Mouse (Mus musculus): ENCODE results near the gene Gtf2a2. TPM values are rescaled to one million over a fixed set of nuclear protein-coding genes. Genes with fewer than 3 reads are reported as not detected.

Gene Gtf2a2
- polyA plus RNA-seq, 1 experiment from 2014 or later = 196 TPM

DNA sequence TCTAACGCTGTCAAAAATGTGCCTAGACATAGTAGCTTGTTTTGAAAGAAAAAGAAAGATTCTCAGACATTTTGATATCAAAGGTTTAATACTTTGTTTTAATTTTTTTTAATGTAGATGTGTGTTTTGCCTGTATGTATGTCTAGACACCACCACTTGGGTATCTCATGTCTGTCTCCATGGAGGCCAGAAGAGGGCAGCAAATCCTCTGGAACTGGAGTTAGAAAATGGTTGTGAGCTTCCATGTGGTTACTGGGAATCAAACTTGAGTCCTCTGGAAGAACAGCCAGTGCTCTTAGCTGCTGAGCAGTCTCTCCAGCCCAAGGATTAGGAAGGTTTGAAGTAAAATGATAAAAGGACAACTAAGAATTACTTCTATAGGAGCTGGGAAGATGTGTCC is 13.0 kb upstream of the Gtf2a2 start:
- H3K27ac ChIP-seq = no peak overlapping the region
- no peak overlapping the region for H3K4me2 ChIP-seq
- WGBS = 100% methylated on average over 1 of the region's 1 CpGs
- H3K36me3 ChIP-seq = peaks cover 87% of the 10 kb centered on the region
- ATAC-seq (ENCODE audit: borderline replicate concordance, extremely low read depth, low FRiP score, low TSS enrichment) = no peak
- H3K27me3 ChIP-seq = no peaks in the 10 kb centered on the region
- no peaks in the 10 kb centered on the region for H3K4me1 ChIP-seq
- no peak overlapping the region for H3K4me3 ChIP-seq
- no peak overlapping the region for H3K9ac ChIP-seq
- H3K9me3 ChIP-seq = no peaks in the 10 kb centered on the region

DNA sequence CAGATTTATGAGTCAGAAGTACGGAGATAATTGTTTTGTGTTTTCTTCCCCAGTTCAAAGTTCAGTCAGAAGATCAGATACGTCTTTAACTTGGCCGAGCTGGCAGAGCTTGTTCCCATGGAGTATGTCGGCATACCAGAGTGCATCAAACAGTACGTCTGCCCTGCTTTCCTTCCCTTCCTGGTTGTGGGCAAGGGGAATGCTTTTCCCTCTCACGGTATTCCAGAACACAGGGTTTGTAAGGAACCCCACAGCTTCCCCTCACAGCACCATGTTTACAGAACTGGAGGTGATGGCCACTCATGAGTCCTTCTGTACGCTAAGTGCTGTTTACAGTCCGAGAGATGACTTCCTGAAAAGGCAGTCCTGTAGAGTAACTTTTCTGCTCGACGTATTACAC is 8.8 kb upstream of the Gtf2a2 start:
- peaks cover 73% of the 10 kb centered on the region for H3K36me3 ChIP-seq
- H3K27ac ChIP-seq = no peak overlapping the region
- no peaks in the 10 kb centered on the region for H3K27me3 ChIP-seq
- no peak for ATAC-seq (ENCODE audit: borderline replicate concordance, extremely low read depth, low FRiP score, low TSS enrichment)
- H3K9ac ChIP-seq = no peak overlapping the region
- no peak overlapping the region for H3K4me2 ChIP-seq
- no peaks in the 10 kb centered on the region for H3K4me1 ChIP-seq
- no peak overlapping the region for H3K4me3 ChIP-seq
- no peaks in the 10 kb centered on the region for H3K9me3 ChIP-seq
- WGBS = 72% methylated on average over 10 of the region's 10 CpGs

DNA sequence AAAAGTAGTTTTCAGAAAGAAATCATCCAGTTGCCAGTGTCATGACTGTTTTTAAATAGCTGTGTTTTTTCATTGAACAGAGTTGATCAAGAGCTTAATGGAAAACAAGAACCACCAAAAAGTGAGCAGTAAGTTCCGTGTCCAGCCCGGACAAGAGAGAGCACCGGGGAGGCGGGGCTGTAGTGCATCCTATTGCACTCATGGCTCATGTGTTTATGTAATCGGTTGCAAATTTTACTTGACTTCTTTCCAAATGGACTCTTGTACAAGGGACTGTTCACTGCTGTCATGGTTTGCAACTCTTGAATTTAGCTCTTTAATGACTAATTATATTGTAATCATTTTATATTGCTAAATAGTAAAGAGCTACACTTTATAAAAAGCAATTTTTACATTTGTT is 5.4 kb upstream of the Gtf2a2 start:
- H3K27ac ChIP-seq = no peak overlapping the region
- peaks cover 59% of the 10 kb centered on the region for H3K36me3 ChIP-seq
- 77% methylated on average over 5 of the region's 5 CpGs for WGBS
- H3K4me2 ChIP-seq = no peak overlapping the region
- ATAC-seq (ENCODE audit: borderline replicate concordance, extremely low read depth, low FRiP score, low TSS enrichment) = no peak
- H3K4me1 ChIP-seq = peaks cover 3% of the 10 kb centered on the region; the same call in 1 of the 2 replicates
- no peaks in the 10 kb centered on the region for H3K9me3 ChIP-seq
- no peak overlapping the region for H3K4me3 ChIP-seq
- no peaks in the 10 kb centered on the region for H3K27me3 ChIP-seq
- H3K9ac ChIP-seq = no peak overlapping the region

DNA sequence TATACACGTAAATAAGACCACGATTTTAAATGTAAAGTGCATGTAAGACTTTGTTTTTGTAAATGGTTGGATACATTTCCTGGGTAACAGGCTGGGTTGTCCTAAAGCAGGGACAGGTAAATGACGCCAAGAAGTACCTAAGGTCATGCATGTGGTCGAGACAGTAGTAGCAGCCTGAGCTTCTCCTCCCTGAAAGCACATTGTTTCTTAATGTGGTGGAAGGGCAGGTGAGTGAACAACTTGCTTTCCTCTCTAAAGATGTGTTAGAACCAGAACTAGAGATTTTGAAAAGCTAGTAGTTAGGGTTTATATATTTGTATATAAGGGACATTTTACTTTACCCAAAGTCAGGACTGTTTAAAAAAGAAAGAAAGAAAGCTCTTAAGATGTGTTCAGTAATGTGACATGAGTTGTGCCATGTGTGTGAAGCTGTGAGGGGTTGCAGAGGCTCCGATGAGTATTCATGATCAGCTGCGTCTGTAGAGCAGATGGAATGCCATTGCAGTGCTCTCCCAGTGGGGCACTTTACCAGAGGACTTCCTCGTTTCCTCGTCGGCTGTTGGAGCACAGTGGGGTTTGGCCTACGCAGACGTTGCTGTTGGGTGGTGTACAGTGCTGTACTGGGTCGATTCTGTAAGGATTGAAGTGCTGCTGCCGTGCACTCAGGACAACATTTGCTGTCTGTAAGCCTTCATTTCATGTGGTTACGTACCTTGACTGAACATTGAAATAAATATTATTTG is 4.7 kb upstream of the Gtf2a2 start:
- no peaks in the 10 kb centered on the region for H3K9me3 ChIP-seq
- ATAC-seq (ENCODE audit: borderline replicate concordance, extremely low read depth, low FRiP score, low TSS enrichment) = no peak
- 85% methylated on average over 14 of the region's 14 CpGs for WGBS
- no peak overlapping the region for H3K27ac ChIP-seq
- no peaks in the 10 kb centered on the region for H3K27me3 ChIP-seq
- H3K36me3 ChIP-seq = peaks cover 53% of the 10 kb centered on the region
- no peak overlapping the region for H3K4me3 ChIP-seq
- H3K9ac ChIP-seq = no peak overlapping the region
- H3K4me2 ChIP-seq = no peak overlapping the region
- peaks cover 5% of the 10 kb centered on the region; the same call in 1 of the 2 replicates for H3K4me1 ChIP-seq

DNA sequence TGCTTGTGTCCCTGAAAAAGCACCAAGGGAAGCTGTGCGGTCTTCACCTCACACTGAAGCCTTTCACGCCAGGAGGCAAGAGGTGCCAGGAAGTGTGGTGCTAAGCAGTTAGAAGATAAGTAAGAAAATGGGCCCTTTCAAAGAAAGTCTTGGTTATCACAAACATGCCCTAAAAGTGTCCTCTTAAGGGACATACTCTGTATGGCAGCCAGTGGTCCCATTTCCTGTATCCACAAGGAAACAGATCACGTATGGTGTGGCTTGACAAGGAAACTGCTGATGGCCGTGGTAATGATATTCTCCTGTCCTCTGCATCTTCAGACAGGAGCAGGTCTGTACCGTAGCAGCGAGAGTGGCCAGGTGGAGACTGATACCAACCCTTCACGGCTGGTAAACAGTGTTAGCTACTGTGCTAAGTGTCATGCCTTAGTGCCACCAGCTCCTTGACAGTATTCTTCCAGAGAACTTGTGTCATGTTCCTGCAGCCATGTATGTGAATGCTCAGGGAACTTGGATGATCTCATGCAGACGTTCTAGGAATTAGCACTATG is 2.5 kb upstream of the Gtf2a2 start:
- H3K4me2 ChIP-seq = no peak overlapping the region
- no peaks in the 10 kb centered on the region for H3K27me3 ChIP-seq
- no peak overlapping the region for H3K9ac ChIP-seq
- no peaks in the 10 kb centered on the region for H3K9me3 ChIP-seq
- peaks cover 17% of the 10 kb centered on the region for H3K4me1 ChIP-seq
- no peak overlapping the region for H3K4me3 ChIP-seq
- peaks cover 36% of the 10 kb centered on the region for H3K36me3 ChIP-seq
- no peak for ATAC-seq (ENCODE audit: borderline replicate concordance, extremely low read depth, low FRiP score, low TSS enrichment)
- no peak overlapping the region for H3K27ac ChIP-seq
- 70% methylated on average over 8 of the region's 8 CpGs for WGBS

DNA sequence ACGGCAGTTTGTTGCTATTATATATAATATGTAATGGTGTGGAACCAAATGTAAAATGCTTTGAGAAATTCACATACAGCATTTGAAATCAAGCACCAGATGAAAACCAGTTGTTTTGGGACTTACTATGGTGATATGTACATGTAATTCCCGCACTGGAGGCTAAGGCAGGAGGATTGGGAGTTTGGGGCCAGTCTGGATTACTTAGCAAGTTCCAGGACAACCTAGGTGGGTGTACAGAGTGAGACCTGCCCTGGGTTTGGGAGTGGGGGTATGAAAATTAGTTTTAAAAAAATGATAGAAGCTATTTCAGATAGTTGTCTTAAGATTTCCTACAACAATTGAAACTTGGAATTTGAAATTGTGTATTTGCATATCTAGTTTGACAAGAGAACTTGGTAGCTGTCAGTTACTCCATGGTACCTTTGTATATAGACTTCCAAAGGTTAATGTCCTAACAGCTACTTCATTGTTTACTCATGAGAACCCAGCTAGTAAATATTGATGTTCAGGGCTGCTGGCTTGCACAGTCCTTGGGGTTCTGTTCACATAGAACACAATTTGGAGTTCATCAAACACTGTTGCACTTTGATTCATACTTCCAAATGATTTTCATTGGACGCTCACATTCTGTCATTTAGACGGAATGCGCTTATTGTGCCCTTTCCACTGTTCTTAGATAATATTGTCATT is 1.4 kb upstream of the Gtf2a2 start:
- ATAC-seq (ENCODE audit: borderline replicate concordance, extremely low read depth, low FRiP score, low TSS enrichment) = no peak
- H3K36me3 ChIP-seq = peaks cover 33% of the 10 kb centered on the region
- H3K27me3 ChIP-seq = no peaks in the 10 kb centered on the region
- H3K9me3 ChIP-seq = no peaks in the 10 kb centered on the region
- H3K4me3 ChIP-seq = no peak overlapping the region
- 89% methylated on average over 5 of the region's 5 CpGs for WGBS
- no peak overlapping the region for H3K4me2 ChIP-seq
- peaks cover 17% of the 10 kb centered on the region for H3K4me1 ChIP-seq
- no peak overlapping the region for H3K27ac ChIP-seq
- no peak overlapping the region for H3K9ac ChIP-seq

DNA sequence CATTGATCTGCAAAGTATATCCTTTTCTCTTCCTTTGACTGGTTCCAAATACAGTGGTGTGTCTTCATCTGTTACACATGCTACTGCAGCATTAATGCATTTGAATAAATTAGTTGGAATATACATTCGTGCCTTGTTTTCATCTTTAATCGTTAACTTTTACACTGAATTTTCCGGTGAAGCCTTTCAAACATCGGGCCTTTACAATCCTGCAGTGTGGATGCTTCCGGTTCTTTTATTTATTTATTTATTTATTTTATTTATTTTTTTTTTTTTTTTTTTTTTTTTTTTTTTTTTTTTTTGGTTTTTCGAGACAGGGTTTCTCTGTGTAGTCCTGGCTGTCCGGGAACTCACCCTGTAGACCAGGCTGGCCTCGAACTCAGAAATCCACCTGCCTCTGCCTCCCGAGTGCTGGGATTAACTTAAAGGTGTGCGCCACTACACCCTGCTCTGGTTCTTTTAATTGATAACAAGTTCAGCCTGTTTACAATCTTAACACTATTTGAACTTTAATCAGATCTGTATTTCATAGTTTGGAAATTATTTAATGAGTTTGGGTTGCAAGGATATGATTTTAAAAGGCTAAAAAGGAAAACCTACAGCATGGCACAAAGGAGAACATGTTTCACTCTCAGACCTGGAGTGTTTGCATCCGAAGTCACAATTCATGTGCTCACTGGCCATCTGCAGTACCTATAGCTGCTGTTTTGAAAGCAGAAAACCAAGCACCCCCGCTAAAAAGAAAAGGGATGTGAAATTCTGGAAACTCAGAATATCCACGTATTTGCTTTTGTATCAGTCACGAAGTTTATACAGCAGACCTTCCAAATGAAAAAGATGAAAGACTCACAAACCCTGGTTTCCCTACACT is 578 bp upstream of the Gtf2a2 start:
- Histone ChIP-seq H3K27ac (peak overlapping the region; percentile 53), H3K36me3 (peaks cover 33% of the 10 kb centered on the region), H3K4me3 (peak overlapping the region; percentile 86), H3K4me1 (peaks cover 17% of the 10 kb centered on the region), H3K9ac (peak overlapping the region; percentile 35), H3K27me3 (no peaks in the 10 kb centered on the region), H3K4me2 (peak overlapping the region; percentile 53), H3K9me3 (no peaks in the 10 kb centered on the region)
- 57% methylated on average over 14 of the region's 14 CpGs for WGBS
- peak; percentile 25; the same call in 1 of the 2 replicates for ATAC-seq (ENCODE audit: borderline replicate concordance, extremely low read depth, low FRiP score, low TSS enrichment)

DNA sequence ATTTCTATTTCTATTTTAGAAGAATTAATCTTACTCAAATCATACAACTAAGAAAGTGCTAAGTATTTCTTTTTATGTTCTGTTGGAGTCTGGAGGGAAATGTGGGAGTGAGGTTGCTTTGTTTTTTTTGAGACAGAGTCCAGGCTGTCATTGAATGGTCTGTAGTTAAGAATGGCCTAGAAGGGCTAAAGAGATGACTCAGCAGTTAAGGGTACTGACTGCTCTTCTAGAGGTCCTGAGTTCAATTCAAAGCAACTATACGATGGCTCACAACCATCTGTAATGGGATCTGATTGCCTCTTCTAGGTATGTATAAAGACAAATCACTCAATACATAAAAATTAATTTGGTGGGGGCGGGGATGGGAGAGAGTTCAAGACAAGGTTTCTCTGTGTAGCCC is 3.3 kb downstream of the Gtf2a2 start:
- Histone ChIP-seq H3K27me3 (no peaks in the 10 kb centered on the region), H3K4me3 (no peak overlapping the region), H3K9me3 (no peaks in the 10 kb centered on the region), H3K4me1 (peaks cover 17% of the 10 kb centered on the region), H3K4me2 (no peak overlapping the region), H3K27ac (no peak overlapping the region), H3K36me3 (peaks cover 20% of the 10 kb centered on the region), H3K9ac (no peak overlapping the region)
- WGBS = 93% methylated on average over 2 of the region's 2 CpGs
- no peak for ATAC-seq (ENCODE audit: borderline replicate concordance, extremely low read depth, low FRiP score, low TSS enrichment)

DNA sequence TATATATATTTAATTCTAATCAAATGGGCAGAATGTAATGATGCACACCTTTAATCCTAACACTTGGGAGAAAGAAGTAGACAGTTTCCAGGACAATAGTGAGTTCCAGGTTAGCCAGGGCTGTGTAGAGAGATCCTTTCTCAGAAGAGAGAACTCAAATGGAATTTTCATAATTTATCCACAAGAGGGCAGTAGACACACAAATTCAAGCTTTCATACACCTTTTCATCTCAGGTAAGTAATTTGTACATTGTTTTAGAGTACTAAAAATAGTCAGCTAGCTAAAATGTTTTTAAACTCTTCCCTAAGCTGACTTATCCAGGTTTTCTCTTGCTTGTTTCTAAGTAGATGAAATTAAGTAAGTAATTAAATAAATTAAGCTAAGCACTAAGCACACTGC is 6.5 kb downstream of the Gtf2a2 start:
- H3K4me3 ChIP-seq = no peak overlapping the region
- no peak overlapping the region for H3K27ac ChIP-seq
- H3K27me3 ChIP-seq = no peaks in the 10 kb centered on the region
- no peak for ATAC-seq (ENCODE audit: borderline replicate concordance, extremely low read depth, low FRiP score, low TSS enrichment)
- no peak overlapping the region for H3K9ac ChIP-seq
- peaks cover 7% of the 10 kb centered on the region for H3K4me1 ChIP-seq
- no peaks in the 10 kb centered on the region for H3K9me3 ChIP-seq
- H3K36me3 ChIP-seq = peaks cover 22% of the 10 kb centered on the region
- no peak overlapping the region for H3K4me2 ChIP-seq

DNA sequence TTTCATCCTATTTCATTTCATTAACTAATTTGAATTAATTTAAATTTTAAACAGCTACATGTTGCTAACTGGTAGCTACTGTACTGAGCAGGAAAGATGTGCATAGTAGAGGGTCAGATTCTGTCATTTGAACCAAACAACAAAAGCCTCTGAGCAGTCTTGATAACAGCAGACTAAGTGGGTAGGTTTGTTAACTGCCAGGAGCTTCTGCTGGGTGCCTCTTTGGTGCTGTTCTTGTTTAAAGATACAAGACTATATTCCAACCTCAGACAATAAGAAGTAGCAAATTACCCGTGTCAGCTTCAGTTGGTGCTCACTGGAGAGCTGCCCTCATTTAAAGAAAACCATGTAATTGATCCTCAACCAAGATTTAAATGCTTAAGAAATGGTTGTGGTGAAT is 9.3 kb downstream of the Gtf2a2 start:
- Histone ChIP-seq H3K27me3 (no peaks in the 10 kb centered on the region), H3K4me3 (no peak overlapping the region), H3K9ac (no peak overlapping the region), H3K4me2 (no peak overlapping the region), H3K27ac (no peak overlapping the region), H3K9me3 (no peaks in the 10 kb centered on the region), H3K4me1 (0 out of 2 replicates have a peak, but pooled peaks cover 2% of the 10 kb centered on the region), H3K36me3 (peaks cover 19% of the 10 kb centered on the region)
- ATAC-seq (ENCODE audit: borderline replicate concordance, extremely low read depth, low FRiP score, low TSS enrichment) = no peak
- 56% methylated on average over 1 of the region's 1 CpGs for WGBS

DNA sequence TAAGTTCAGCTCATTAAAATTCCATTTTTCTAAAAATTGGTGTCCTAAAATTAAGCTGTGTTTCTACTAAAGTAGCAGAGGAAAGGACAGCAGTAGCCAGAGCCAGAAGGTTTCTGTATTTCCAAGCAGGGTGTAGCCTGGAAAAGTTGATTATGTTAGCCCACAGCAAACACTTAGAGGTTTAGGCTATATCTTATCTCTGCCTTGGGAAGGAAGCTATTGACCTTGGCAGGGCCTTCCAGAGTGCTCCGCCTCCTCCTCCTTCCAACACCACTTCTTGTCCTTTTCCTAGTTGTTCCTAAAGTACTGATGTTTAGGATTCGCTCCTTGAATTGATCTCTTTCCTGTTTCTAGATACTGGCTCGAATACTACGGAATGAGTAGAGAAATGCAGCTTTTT is 9.7 kb downstream of the Gtf2a2 start:
- H3K4me1 ChIP-seq = 0 out of 2 replicates have a peak, but pooled peaks cover 2% of the 10 kb centered on the region
- no peak overlapping the region for H3K4me2 ChIP-seq
- H3K9ac ChIP-seq = no peak overlapping the region
- H3K9me3 ChIP-seq = no peaks in the 10 kb centered on the region
- H3K4me3 ChIP-seq = no peak overlapping the region
- peaks cover 18% of the 10 kb centered on the region for H3K36me3 ChIP-seq
- H3K27ac ChIP-seq = no peak overlapping the region
- no peaks in the 10 kb centered on the region for H3K27me3 ChIP-seq
- 52% methylated on average over 4 of the region's 4 CpGs for WGBS
- ATAC-seq (ENCODE audit: borderline replicate concordance, extremely low read depth, low FRiP score, low TSS enrichment) = no peak

Measured in lung, embryonic 15.5 days (tissue).